In genomic region chr1:183147438-183147841, GRCm38 (mm10) we compare ENCODE assay signal across 9 mouse cellular contexts.
DNase-seq lines count a peak whose midpoint lies in the region; ATAC-seq and TF ChIP-seq lines count a peak whose summit lies in the region.
"Had no signal": no experiment of that assay in that cellular context is flagged by ENCODE, and none has a peak within 500 bp of the region (broad histone marks: within the 10 kb centered on the region; RNA-seq: fewer than 3 reads in every experiment).

No protein-coding gene starts in this region.

- peak; percentile 62 for DNase-seq in 3T3-L1 (ENCODE audit: low read depth, low spot score)
- peak; percentile 70 for DNase-seq in adipocyte (ENCODE audit: low spot score)
- no peak for DNase-seq in forebrain, postnatal 0 days
- DNase-seq in heart, postnatal 36 days, result peak; percentile 58 to 62
- peak; percentile 68 for DNase-seq in kidney, postnatal 14 days
- DNase-seq in cerebellum, adult 8-10 months, result no peak

- H3K27ac ChIP-seq in forebrain, postnatal 0 days (ENCODE audit: low read depth, low read length), result no peak overlapping the region
- H3K27ac ChIP-seq in stomach, embryonic 15.5 days, result peak overlapping the region; percentile 21; the same call in 1 of the 2 replicates
- H3K27ac ChIP-seq: macrophage had no signal

- no peak for TF ChIP-seq CTCF in forebrain, postnatal 0 days (IDR thresholded peaks at IDR 0.05; ENCODE audit: low read depth)

- WGBS in forebrain, postnatal 0 days, result 32% methylated on average over 5 of the region's 5 CpGs
- WGBS in stomach, embryonic 15.5 days, result 8% methylated on average over 5 of the region's 5 CpGs

- H3K4me2 ChIP-seq in forebrain, postnatal 0 days (ENCODE audit: low read depth), result no peak overlapping the region
- H3K4me2 ChIP-seq in stomach, embryonic 15.5 days, result peak overlapping the region; percentile 29

- H3K9ac ChIP-seq in forebrain, postnatal 0 days, result no peak overlapping the region
- H3K9ac ChIP-seq in stomach, embryonic 15.5 days, result no peak overlapping the region

- no peak overlapping the region for H3K4me3 ChIP-seq in forebrain, postnatal 0 days (ENCODE audit: low read depth, low read length)
- H3K4me3 ChIP-seq in stomach, embryonic 15.5 days (replicated peaks), result no peak overlapping the region

- no peaks in the 10 kb centered on the region for H3K27me3 ChIP-seq in forebrain, postnatal 0 days (ENCODE audit: insufficient read depth, low read length)
- no peaks in the 10 kb centered on the region for H3K27me3 ChIP-seq in stomach, embryonic 15.5 days (replicated peaks)

- H3K36me3 ChIP-seq in forebrain, postnatal 0 days (ENCODE audit: insufficient read depth), result no peaks in the 10 kb centered on the region
- H3K36me3 ChIP-seq in stomach, embryonic 15.5 days, result no peaks in the 10 kb centered on the region

- intact Hi-C loops in heart, postnatal 36 days (cut with DNase I), result loop anchor here (5.0 kb wide), 1 partner anchor 75 kb away; the partner anchor contains the start of gene Disp1

- no peaks in the 10 kb centered on the region for H3K9me3 ChIP-seq in forebrain, postnatal 0 days (ENCODE audit: low read length)
- no peaks in the 10 kb centered on the region for H3K9me3 ChIP-seq in stomach, embryonic 15.5 days

- ATAC-seq in forebrain, postnatal 0 days, result peak; percentile 92
- ATAC-seq in megakaryocyte, adult 5-6 weeks (ENCODE audit: poor library complexity, severe bottlenecking), result peak; percentile 71
- peak; percentile 93 for ATAC-seq in stomach, embryonic 15.5 days (ENCODE audit: insufficient read depth, low FRiP score, low read depth)

- H3K4me1 ChIP-seq in forebrain, postnatal 0 days (ENCODE audit: insufficient read depth), result peaks cover 7% of the 10 kb centered on the region; the same call in 1 of the 2 replicates
- peaks cover 24% of the 10 kb centered on the region for H3K4me1 ChIP-seq in stomach, embryonic 15.5 days

Comparison
In these comparisons a context has a peak if more than half of its experiments do, and no peak if none do; other contexts are left out.
1. DNase-seq: peak in 3T3-L1 (single experiment), adipocyte (single experiment), heart, postnatal 36 days (2 of 2) and kidney, postnatal 14 days (single experiment); none in forebrain, postnatal 0 days (single experiment) and cerebellum, adult 8-10 months (single experiment).
2. Peak in every context shown above with its lines, with median percentiles within 50 percentile points of each other: ATAC-seq.